Mouse (Mus musculus) cerebellum, adult 2 months (tissue): ENCODE results near the gene Nr1h4.

Experiments used
- CTCF ChIP-seq: fragments of 200-500 bp; IDR thresholded peaks from 2 replicates; pipeline ENCODE4 v1.5.1; 2011; ENCODE audit warnings: low read depth, mild to moderate bottlenecking, control low read depth, low read length, moderate library complexity, borderline replicate concordance; ENCODE audit not compliant: insufficient read depth
- POLR2A ChIP-seq: fragments of 200-500 bp; IDR thresholded peaks from 2 replicates; pipeline ENCODE4 v1.6.1; 2011; ENCODE audit warnings: low read length, control low read depth, borderline replicate concordance; ENCODE audit not compliant: insufficient read depth

DNA sequence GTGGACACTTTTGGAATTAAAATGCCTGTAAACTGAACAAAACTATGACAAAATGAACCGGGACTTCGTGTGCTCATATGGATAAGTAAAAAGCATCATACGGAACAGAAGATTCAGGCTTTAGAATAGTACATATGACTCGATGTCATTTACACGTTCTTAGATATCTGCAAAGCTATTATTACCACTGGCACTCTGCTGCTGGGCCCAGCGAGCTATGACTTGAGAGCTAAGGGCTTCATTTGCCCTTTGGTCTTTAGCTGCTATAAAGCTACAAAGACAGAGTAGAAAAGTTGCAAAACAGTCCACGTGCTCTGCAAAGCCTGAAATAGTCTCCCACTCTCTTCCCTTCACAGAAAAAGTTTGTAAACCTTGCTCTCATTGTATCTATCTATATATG lies 10.9 kb downstream of the Nr1h4 start:
- TF ChIP-seq POLR2A (no peak), CTCF (no peak)
